Mouse (Mus musculus) heart, embryonic 14.5 days (tissue): Measurements from ENCODE around the gene Lamc3. TPM values are rescaled to one million over a fixed set of nuclear protein-coding genes. Genes with fewer than 3 reads are reported as not detected.

Experiments used
- ATAC-seq: fragments of 200-750 bp; cut with Nextera tagmentation; 2 replicates; pipeline ENCODE4 v1.8.0; 2017; ENCODE audit warnings: low read depth, moderate TSS enrichment; ENCODE audit not compliant: insufficient number of reproducible peaks, insufficient read depth, low FRiP score
- H3K27ac ChIP-seq, 2 experiments: fragments of 200-500 bp in 1 of 2; fragments of 300-500 bp in 1 of 2; sonication (generic) in 1 of 2; replicated peaks in 1 of 2; 2 replicates each; pipeline ENCODE4 v1.5.1; 2012 to 2014; ENCODE audit warnings: low read depth in 2 of 2, low read length in 2 of 2, control low read depth in 1 of 2, mild to moderate bottlenecking in 1 of 2, mixed read lengths in 1 of 2; ENCODE audit not compliant: control insufficient read depth in 1 of 2, insufficient read depth in 1 of 2
- H3K27me3 ChIP-seq: fragments of 300-500 bp; sonication (generic); 2 replicates; pipeline ENCODE4 v1.6.1; 2014; ENCODE audit warnings: mild to moderate bottlenecking, low read length, control low read depth; ENCODE audit not compliant: control insufficient read depth, insufficient read depth
- H3K36me3 ChIP-seq: fragments of 300-500 bp; sonication (generic); 2 replicates; pipeline ENCODE4 v1.6.1; 2014; ENCODE audit warnings: mild to moderate bottlenecking, control low read depth, low read length, mixed read lengths; ENCODE audit not compliant: control insufficient read depth, insufficient read depth
- H3K4me1 ChIP-seq, 2 experiments: fragments of 200-500 bp in 1 of 2; fragments of 300-500 bp in 1 of 2; sonication (generic) in 1 of 2; 2 replicates each; pipeline ENCODE4 v1.6.1; 2012 to 2014; ENCODE audit warnings: low read length in 2 of 2, control low read depth in 1 of 2, mixed read lengths in 1 of 2; ENCODE audit not compliant: control insufficient read depth in 2 of 2, insufficient read depth in 2 of 2
- H3K4me2 ChIP-seq: fragments of 300-500 bp; sonication (generic); 2 replicates; pipeline ENCODE4 v1.6.1; 2014; ENCODE audit warnings: mild to moderate bottlenecking, low read length
- H3K4me3 ChIP-seq, 2 experiments: fragments of 200-500 bp in 1 of 2; fragments of 300-500 bp in 1 of 2; sonication (generic) in 1 of 2; 2 replicates each; pipeline ENCODE4 v1.5.1; 2012 to 2014; ENCODE audit warnings: low read length in 2 of 2, mild to moderate bottlenecking in 2 of 2, control low read depth in 1 of 2, low read depth in 1 of 2, moderate library complexity in 1 of 2; ENCODE audit not compliant: control insufficient read depth in 1 of 2, insufficient read depth in 1 of 2
- H3K9ac ChIP-seq: fragments of 300-500 bp; sonication (generic); 2 replicates; pipeline ENCODE4 v1.6.1; 2014; ENCODE audit warnings: mild to moderate bottlenecking, low read length
- H3K9me3 ChIP-seq: fragments of 300-500 bp; sonication (generic); 2 replicates; pipeline ENCODE4 v1.6.1; 2016; ENCODE audit warnings: low read length, control low read depth; ENCODE audit not compliant: control insufficient read depth
- WGBS: fragments of 180-500 bp; shearing (Covaris S2); extraction: QIAGEN DNeasy Blood & Tissue Kit; methylation state at CpG from one replicate; pipeline ENCODE4 v1.1.7; 2014; 5-methylcytosine and 5-hydroxymethylcytosine counted together
- polyA plus RNA-seq: library from polyadenylated mRNA; unstranded; fragments of >200 nt; fragmentation: Nextera tagmentation; extraction: Ambion mirVana; gene quantifications from 2 replicates; pipeline ENCODE4 v1.2.1, GENCODE M21; 2014

Lamc3 gene
- polyA plus RNA-seq, 1 experiment from 2014 or later, result 0.24 TPM

GRCm38 (mm10) chr2:31850141-31850540 lies 37.0 kb upstream of the Lamc3 start:
- Histone ChIP-seq H3K4me3 (no peak overlapping the region), H3K36me3 (no peaks in the 10 kb centered on the region)
- WGBS, result 62% methylated on average over 12 of the region's 12 CpGs

GRCm38 (mm10) chr2:31855991-31856390 lies 31.1 kb upstream of the Lamc3 start:
- Histone ChIP-seq H3K36me3 (no peaks in the 10 kb centered on the region), H3K4me3 (no peak overlapping the region), H3K27me3 (peaks cover 22% of the 10 kb centered on the region; the same call in 1 of the 2 replicates), H3K9me3 (no peaks in the 10 kb centered on the region), H3K27ac (no peak overlapping the region), H3K4me2 (no peak overlapping the region), H3K4me1 (no peaks in the 10 kb centered on the region; a peak in 2 of 4 replicates), H3K9ac (no peak overlapping the region)
- WGBS, result 82% methylated on average over 8 of the region's 8 CpGs
- ATAC-seq, result no peak

More at GRCm38 (mm10) chr2:31850141-31850540, 37.0 kb upstream of the Lamc3 start:
- Histone ChIP-seq H3K27ac (no peak overlapping the region), H3K27me3 (peaks cover 35% of the 10 kb centered on the region), H3K4me1 (peaks cover 0 to 14% of the 10 kb centered on the region in 2 experiments; a peak in 3 of 4 replicates), H3K4me2 (no peak overlapping the region), H3K9ac (no peak overlapping the region), H3K9me3 (no peaks in the 10 kb centered on the region)
- ATAC-seq, result no peak

- Histone ChIP-seq H3K4me2 (no peak overlapping the region), H3K9me3 (no peaks in the 10 kb centered on the region), H3K4me1 (peaks cover 2 to 3% of the 10 kb centered on the region in 2 experiments; a peak in 3 of 4 replicates), H3K27me3 (peaks cover 22% of the 10 kb centered on the region; the same call in 1 of the 2 replicates), H3K4me3 (no peak overlapping the region), H3K27ac (no peak overlapping the region), H3K9ac (no peak overlapping the region), H3K36me3 (no peaks in the 10 kb centered on the region)
- ATAC-seq, result no peak
- WGBS, result 64% methylated on average over 6 of the region's 6 CpGs
Observed at GRCm38 (mm10) chr2:31857180-31857579, 29.9 kb upstream of the Lamc3 start.

GRCm38 (mm10) chr2:31858500-31858899 lies 28.6 kb upstream of the Lamc3 start:
- H3K27me3 ChIP-seq, result peaks cover 22% of the 10 kb centered on the region; the same call in 1 of the 2 replicates
- H3K4me3 ChIP-seq, result no peak overlapping the region
- ATAC-seq, result no peak
- H3K9me3 ChIP-seq, result no peaks in the 10 kb centered on the region
- no peak overlapping the region for H3K4me2 ChIP-seq
- 15% methylated on average over 12 of the region's 12 CpGs for WGBS
- H3K9ac ChIP-seq, result no peak overlapping the region
- H3K27ac ChIP-seq, result no peak overlapping the region
- H3K36me3 ChIP-seq, result no peaks in the 10 kb centered on the region
- peaks cover 2 to 3% of the 10 kb centered on the region in 2 experiments; a peak in 3 of 4 replicates for H3K4me1 ChIP-seq

- Histone ChIP-seq H3K27me3 (peaks cover 16% of the 10 kb centered on the region; the same call in 1 of the 2 replicates), H3K4me2 (no peak overlapping the region), H3K9me3 (no peaks in the 10 kb centered on the region), H3K36me3 (no peaks in the 10 kb centered on the region), H3K4me1 (peaks cover 3 to 4% of the 10 kb centered on the region in 2 experiments; a peak in 3 of 4 replicates), H3K9ac (no peak overlapping the region), H3K27ac (no peak overlapping the region), H3K4me3 (no peak overlapping the region)
- ATAC-seq, result no peak
- WGBS, result 65% methylated on average over 1 of the region's 1 CpGs
Observed at GRCm38 (mm10) chr2:31862919-31863318, 24.2 kb upstream of the Lamc3 start.

- H3K27ac ChIP-seq, result no peak overlapping the region
- H3K36me3 ChIP-seq, result no peaks in the 10 kb centered on the region
- H3K27me3 ChIP-seq, result peaks cover 14% of the 10 kb centered on the region; the same call in 1 of the 2 replicates
- no peak overlapping the region for H3K4me2 ChIP-seq
- H3K4me3 ChIP-seq, result no peak overlapping the region
- WGBS, result 80% methylated on average over 1 of the region's 1 CpGs
- no peak overlapping the region for H3K9ac ChIP-seq
- ATAC-seq, result no peak
- no peaks in the 10 kb centered on the region for H3K9me3 ChIP-seq
- H3K4me1 ChIP-seq, result peaks cover 3 to 4% of the 10 kb centered on the region in 2 experiments; a peak in 3 of 4 replicates
Observed at GRCm38 (mm10) chr2:31863766-31864165, 23.3 kb upstream of the Lamc3 start.

- 0 out of 2 replicates have a peak, but pooled peaks cover 4% of the 10 kb centered on the region for H3K27me3 ChIP-seq
- no peak overlapping the region for H3K4me3 ChIP-seq
- H3K9me3 ChIP-seq, result no peaks in the 10 kb centered on the region
- no peak overlapping the region for H3K4me2 ChIP-seq
- no peaks in the 10 kb centered on the region for H3K36me3 ChIP-seq
- no peak overlapping the region for H3K27ac ChIP-seq
- WGBS, result 85% methylated on average over 9 of the region's 9 CpGs
- ATAC-seq, result no peak
- H3K4me1 ChIP-seq, result peaks cover 3 to 4% of the 10 kb centered on the region in 2 experiments; a peak in 2 of 4 replicates
- H3K9ac ChIP-seq, result no peak overlapping the region
Observed at GRCm38 (mm10) chr2:31864891-31865290, 22.2 kb upstream of the Lamc3 start.

GRCm38 (mm10) chr2:31865322-31865721 lies 21.8 kb upstream of the Lamc3 start:
- WGBS, result 60% methylated on average over 4 of the region's 4 CpGs

More at GRCm38 (mm10) chr2:31865322-31865721, 21.8 kb upstream of the Lamc3 start:
- Histone ChIP-seq H3K4me2 (no peak overlapping the region), H3K36me3 (no peaks in the 10 kb centered on the region), H3K9me3 (no peaks in the 10 kb centered on the region), H3K27me3 (0 out of 2 replicates have a peak, but pooled peaks cover under 1% of the 10 kb centered on the region), H3K27ac (no peak overlapping the region), H3K9ac (no peak overlapping the region), H3K4me1 (peaks cover 3 to 4% of the 10 kb centered on the region in 2 experiments; a peak in 2 of 4 replicates), H3K4me3 (no peak overlapping the region)
- no peak for ATAC-seq
